29 mouse cellular contexts compared by ENCODE assay signal in the genomic region with DNA sequence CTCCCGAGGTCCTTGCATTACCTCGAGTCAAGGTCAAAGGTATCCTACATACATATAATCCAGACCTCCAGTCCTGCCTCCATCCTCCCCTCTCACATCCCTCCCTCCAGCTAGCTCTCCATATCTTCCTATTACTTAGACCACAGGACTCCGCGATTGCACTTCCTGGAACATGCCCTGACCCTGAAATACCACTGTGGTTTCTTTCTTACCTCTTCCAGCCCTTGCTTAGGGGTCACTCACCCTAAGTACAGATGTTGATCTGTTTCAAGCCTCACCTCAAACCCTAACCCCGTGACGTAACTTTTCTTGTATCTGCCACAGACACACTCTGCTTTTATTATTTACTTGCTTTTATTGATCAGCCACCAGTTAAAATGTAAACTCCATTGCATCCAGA. TPM values are rescaled to one million over a fixed set of nuclear protein-coding genes. Genes with fewer than 3 reads are reported as not detected.
DNase-seq lines count a peak whose midpoint lies in the region; ATAC-seq and TF ChIP-seq lines count a peak whose summit lies in the region.
"Had no signal": no experiment of that assay in that cellular context is flagged by ENCODE, and none has a peak within 500 bp of the region (broad histone marks: within the 10 kb centered on the region; RNA-seq: fewer than 3 reads in every experiment).

No protein-coding gene starts in this region.

- no peak for TF ChIP-seq POLR2A in small intestine, adult 2 months (IDR thresholded peaks at IDR 0.05; ENCODE audit: low read depth, low read length)

- TF ChIP-seq CTCF in small intestine, adult 2 months (IDR thresholded peaks at IDR 0.05; ENCODE audit: extremely low read depth, insufficient read length, insufficient replicate concordance, low read depth, low read length) = no peak

- 0 out of 2 replicates have a peak, but pooled peaks cover 2% of the 10 kb centered on the region for H3K4me1 ChIP-seq in small intestine, adult 2 months (ENCODE audit: control insufficient read depth, insufficient read depth, insufficient read length, low read length)
- peaks cover 18% of the 10 kb centered on the region for H3K4me1 ChIP-seq in forebrain, embryonic 12.5 days
- H3K4me1 ChIP-seq: embryonic facial prominence, embryonic 12.5 days; intestine, embryonic 15.5 days; limb, embryonic 10.5 days; lung, embryonic 15.5 days; neural tube, embryonic 12.5 days had no signal

- no peak overlapping the region for H3K4me2 ChIP-seq in forebrain, embryonic 12.5 days
- H3K4me2 ChIP-seq: embryonic facial prominence, embryonic 12.5 days; forebrain, embryonic 15.5 days; intestine, embryonic 15.5 days; limb, embryonic 15.5 days; lung, embryonic 15.5 days; midbrain, embryonic 15.5 days; neural tube, embryonic 12.5 days had no signal

- H3K27ac ChIP-seq in small intestine, adult 2 months (ENCODE audit: insufficient read depth, low read depth, low read length) = 0 out of 2 replicates have a peak overlapping the region, but pooled peaks have one; percentile 53
- H3K27ac ChIP-seq in forebrain, embryonic 12.5 days = no peak overlapping the region
- H3K27ac ChIP-seq: embryonic facial prominence, embryonic 12.5 days; forebrain, embryonic 15.5 days; gastrocnemius, adult 2 months; intestine, embryonic 15.5 days; limb, embryonic 10.5 days; limb, embryonic 15.5 days; liver, embryonic 14.5 days; lung, embryonic 15.5 days; midbrain, embryonic 10.5 days; midbrain, embryonic 15.5 days; neural tube, embryonic 12.5 days had no signal

- H3K36me3 ChIP-seq in small intestine, adult 2 months (ENCODE audit: control insufficient read depth, insufficient read depth, low read length) = no peaks in the 10 kb centered on the region
- H3K36me3 ChIP-seq in forebrain, embryonic 12.5 days (replicated peaks) = no peaks in the 10 kb centered on the region
- H3K36me3 ChIP-seq: embryonic facial prominence, embryonic 12.5 days; forebrain, embryonic 15.5 days; intestine, embryonic 15.5 days; limb, embryonic 10.5 days; limb, embryonic 15.5 days; lung, embryonic 15.5 days; midbrain, embryonic 10.5 days; midbrain, embryonic 15.5 days; neural tube, embryonic 12.5 days had no signal

- no peaks in the 10 kb centered on the region for H3K27me3 ChIP-seq in small intestine, adult 2 months (ENCODE audit: control insufficient read depth, insufficient read depth, low read length)
- no peaks in the 10 kb centered on the region for H3K27me3 ChIP-seq in forebrain, embryonic 12.5 days
- H3K27me3 ChIP-seq: embryonic facial prominence, embryonic 12.5 days; forebrain, embryonic 15.5 days; intestine, embryonic 15.5 days; limb, embryonic 15.5 days; lung, embryonic 15.5 days; midbrain, embryonic 15.5 days; neural tube, embryonic 12.5 days had no signal

- no peak overlapping the region for H3K4me3 ChIP-seq in small intestine, adult 2 months (ENCODE audit: low read depth, low read length)
- H3K4me3 ChIP-seq in forebrain, embryonic 12.5 days (replicated peaks) = no peak overlapping the region
- H3K4me3 ChIP-seq: embryonic facial prominence, embryonic 12.5 days; forebrain, embryonic 15.5 days; gastrocnemius, adult 2 months; intestine, embryonic 15.5 days; limb, embryonic 10.5 days; limb, embryonic 15.5 days; lung, embryonic 15.5 days; midbrain, embryonic 10.5 days; midbrain, embryonic 15.5 days; neural tube, embryonic 12.5 days had no signal

- no peaks in the 10 kb centered on the region for H3K9me3 ChIP-seq in forebrain, embryonic 12.5 days
- H3K9me3 ChIP-seq: embryonic facial prominence, embryonic 12.5 days; forebrain, embryonic 15.5 days; intestine, embryonic 15.5 days; limb, embryonic 10.5 days; limb, embryonic 15.5 days; lung, embryonic 15.5 days; midbrain, embryonic 10.5 days; midbrain, embryonic 15.5 days; neural tube, embryonic 12.5 days had no signal

- ATAC-seq in forebrain, embryonic 12.5 days (ENCODE audit: low FRiP score) = no peak
- ATAC-seq: forebrain, embryonic 15.5 days; hindbrain, embryonic 16.5 days; intestine, embryonic 15.5 days; midbrain, embryonic 15.5 days had no signal

- WGBS in small intestine, adult 2 months = 55% methylated on average over 6 of the region's 6 CpGs
- WGBS in forebrain, embryonic 12.5 days = 93% methylated on average over 6 of the region's 6 CpGs

- H3K9ac ChIP-seq in forebrain, embryonic 12.5 days = no peak overlapping the region
- H3K9ac ChIP-seq: embryonic facial prominence, embryonic 12.5 days; forebrain, embryonic 15.5 days; intestine, embryonic 15.5 days; limb, embryonic 15.5 days; liver, embryonic 14.5 days; lung, embryonic 15.5 days; midbrain, embryonic 15.5 days; neural tube, embryonic 12.5 days had no signal

- DNase-seq in thymus, postnatal 0 days (ENCODE audit: low spot score) = peak; percentile 18
- no peak for DNase-seq in thymus, adult 18-20 months
- peak; percentile 30 for DNase-seq in T-cell, adult 2 months (ENCODE audit: low spot score)
- peak; percentile 7 for DNase-seq in induced T-regulatory cell, adult 2 months (ENCODE audit: low read depth)
- DNase-seq in cerebellum, adult 11-12 months = no peak
- no peak for DNase-seq in layer of hippocampus, adult 9-11 months
- DNase-seq: adrenal gland, postnatal 25 days; cerebellum, adult 8-10 months; cerebellum, postnatal 25 days; gastrocnemius, adult 2 months; gastrocnemius, postnatal 36 days; heart, postnatal 14 days; kidney, adult 2 months; kidney, postnatal 36 days; layer of hippocampus, postnatal 36 days; lung, postnatal 4 days had no signal

RNA-seq across cellular contexts. Expression of a gene that starts 59.3 kb away (rescaled TPM):
- 0.04 and 0.06 TPM in 2 replicates for polyA plus RNA-seq in thymus, postnatal 0 days (2015; fragmentation: Nextera tagmentation; extraction: Ambion mirVana)
- 0.52 and 11.3 TPM in 2 replicates for polyA plus RNA-seq in small intestine, adult 2 months (2012; rRNA removed)
- 0.05 TPM in 2 replicates for polyA plus RNA-seq in forebrain, embryonic 12.5 days (2016; fragmentation: Nextera tagmentation; extraction: Ambion mirVana)
- polyA plus RNA-seq: embryonic facial prominence, embryonic 12.5 days; limb, embryonic 10.5 days; midbrain, embryonic 10.5 days had no signal

Comparison
In these comparisons a context has a peak if more than half of its experiments do, and no peak if none do; other contexts are left out.
1. DNase-seq: peak in thymus, postnatal 0 days (single experiment), T-cell, adult 2 months (single experiment) and induced T-regulatory cell, adult 2 months (single experiment); none in thymus, adult 18-20 months (0 of 2), cerebellum, adult 11-12 months (single experiment) and layer of hippocampus, adult 9-11 months (single experiment).